Mouse (Mus musculus): ENCODE data around the gene Tiam1. TPM values are rescaled to one million over a fixed set of nuclear protein-coding genes. Genes with fewer than 3 reads are reported as not detected.

The Tiam1 gene
- polyA plus RNA-seq (2014; fragmentation: Nextera tagmentation; extraction: Ambion mirVana) = 16.8 and 18.5 TPM in 2 replicates

- peak; percentile 31 for TF ChIP-seq CTCF (IDR thresholded peaks at IDR 0.05; ENCODE audit: low read depth)
- no peaks in the 10 kb centered on the region for H3K36me3 ChIP-seq (ENCODE audit: insufficient read depth)
- DNase-seq (peak; percentile 99), ATAC-seq (ENCODE audit: insufficient read depth) (peak; percentile 98)
- peak within 1 kb of the TSS; percentile 72 for H3K9ac ChIP-seq
- no peaks in the 10 kb centered on the region for H3K9me3 ChIP-seq (ENCODE audit: low read depth, low read length)
- under 1% methylated on average over 59 of the region's 64 CpGs for WGBS
- H3K4me3 ChIP-seq (ENCODE audit: low read depth, low read length) = peak within 1 kb of the TSS; percentile 62
- peak within 1 kb of the TSS; percentile 87 for H3K27ac ChIP-seq (ENCODE audit: low read depth)
- peak within 1 kb of the TSS; percentile 99 for H3K4me2 ChIP-seq
- H3K4me1 ChIP-seq (ENCODE audit: insufficient read depth) = no peaks in the 10 kb centered on the region
- peaks cover 7% of the 10 kb centered on the region; the same call in 1 of the 2 replicates for H3K27me3 ChIP-seq (ENCODE audit: insufficient read depth, low read length)
Observed at GRCm38 (mm10) chr16:90143760-90144516, at the start of gene Tiam1. Tiam1 (minus strand) TSS chr16:90143769.

- no peak for TF ChIP-seq CTCF (IDR thresholded peaks at IDR 0.05; ENCODE audit: low read depth)
- no peak overlapping the region for H3K4me3 ChIP-seq (ENCODE audit: low read depth, low read length)
- ATAC-seq (ENCODE audit: insufficient read depth) = no peak
- no peak overlapping the region for H3K27ac ChIP-seq (ENCODE audit: low read depth)
- 67% methylated on average over 6 of the region's 6 CpGs for WGBS
- no peak for DNase-seq
- no peaks in the 10 kb centered on the region for H3K4me1 ChIP-seq (ENCODE audit: insufficient read depth)
- no peaks in the 10 kb centered on the region for H3K36me3 ChIP-seq (ENCODE audit: insufficient read depth)
- H3K9ac ChIP-seq = no peak overlapping the region
- H3K9me3 ChIP-seq (ENCODE audit: low read depth, low read length) = no peaks in the 10 kb centered on the region
- no peaks in the 10 kb centered on the region for H3K27me3 ChIP-seq (ENCODE audit: insufficient read depth, low read length)
- no peak overlapping the region for H3K4me2 ChIP-seq
Observed at GRCm38 (mm10) chr16:90191289-90191688, 47.7 kb upstream of the Tiam1 start.

GRCm38 (mm10) chr16:90187453-90187852 is 43.9 kb upstream of the Tiam1 start:
- 16% methylated on average over 13 of the region's 13 CpGs for WGBS
- DNase-seq = peak; percentile 74

GRCm38 (mm10) chr16:90185928-90186588 is 42.5 kb upstream of the Tiam1 start:
- WGBS = 48% methylated on average over 8 of the region's 8 CpGs
- peak; percentile 93 for TF ChIP-seq CTCF (IDR thresholded peaks at IDR 0.05; ENCODE audit: low read depth)
- DNase-seq = peak; percentile 92
- H3K9me3 ChIP-seq (ENCODE audit: low read depth, low read length) = no peaks in the 10 kb centered on the region
- H3K27me3 ChIP-seq (ENCODE audit: insufficient read depth, low read length) = no peaks in the 10 kb centered on the region
- H3K4me2 ChIP-seq = no peak overlapping the region
- H3K27ac ChIP-seq (ENCODE audit: low read depth) = no peak overlapping the region
- peak; percentile 61 for ATAC-seq (ENCODE audit: insufficient read depth)
- no peaks in the 10 kb centered on the region for H3K4me1 ChIP-seq (ENCODE audit: insufficient read depth)
- no peak overlapping the region for H3K4me3 ChIP-seq (ENCODE audit: low read depth, low read length)
- H3K36me3 ChIP-seq (ENCODE audit: insufficient read depth) = no peaks in the 10 kb centered on the region
- H3K9ac ChIP-seq = no peak overlapping the region

More at GRCm38 (mm10) chr16:90187453-90187852, 43.9 kb upstream of the Tiam1 start:
- TF ChIP-seq CTCF (IDR thresholded peaks at IDR 0.05; ENCODE audit: low read depth) = peak; percentile 57
- no peaks in the 10 kb centered on the region for H3K9me3 ChIP-seq (ENCODE audit: low read depth, low read length)
- H3K27ac ChIP-seq (ENCODE audit: low read depth) = no peak overlapping the region
- ATAC-seq (ENCODE audit: insufficient read depth) = peak; percentile 54; the same call in 1 of the 2 replicates
- H3K36me3 ChIP-seq (ENCODE audit: insufficient read depth) = no peaks in the 10 kb centered on the region
- H3K4me2 ChIP-seq = 0 out of 2 replicates have a peak overlapping the region, but pooled peaks have one; percentile 1
- H3K27me3 ChIP-seq (ENCODE audit: insufficient read depth, low read length) = no peaks in the 10 kb centered on the region
- no peaks in the 10 kb centered on the region for H3K4me1 ChIP-seq (ENCODE audit: insufficient read depth)
- H3K4me3 ChIP-seq (ENCODE audit: low read depth, low read length) = no peak overlapping the region
- H3K9ac ChIP-seq = no peak overlapping the region

- Histone ChIP-seq H3K36me3 (ENCODE audit: insufficient read depth) (no peaks in the 10 kb centered on the region), H3K4me2 (no peak overlapping the region), H3K27ac (ENCODE audit: low read depth) (no peak overlapping the region), H3K4me3 (ENCODE audit: low read depth, low read length) (no peak overlapping the region), H3K27me3 (ENCODE audit: insufficient read depth, low read length) (no peaks in the 10 kb centered on the region), H3K4me1 (ENCODE audit: insufficient read depth) (no peaks in the 10 kb centered on the region), H3K9ac (no peak overlapping the region), H3K9me3 (ENCODE audit: low read depth, low read length) (no peaks in the 10 kb centered on the region)
- DNase-seq = no peak
- TF ChIP-seq CTCF (IDR thresholded peaks at IDR 0.05; ENCODE audit: low read depth) = no peak
- ATAC-seq (ENCODE audit: insufficient read depth) = no peak
- 70% methylated on average over 6 of the region's 6 CpGs for WGBS
Observed at GRCm38 (mm10) chr16:90184135-90184534, 40.6 kb upstream of the Tiam1 start.

GRCm38 (mm10) chr16:90181673-90182072 is 38.1 kb upstream of the Tiam1 start:
- no peak overlapping the region for H3K4me2 ChIP-seq
- no peaks in the 10 kb centered on the region for H3K9me3 ChIP-seq (ENCODE audit: low read depth, low read length)
- DNase-seq (no peak), ATAC-seq (ENCODE audit: insufficient read depth) (no peak)
- no peak overlapping the region for H3K9ac ChIP-seq
- H3K36me3 ChIP-seq (ENCODE audit: insufficient read depth) = no peaks in the 10 kb centered on the region
- TF ChIP-seq CTCF (IDR thresholded peaks at IDR 0.05; ENCODE audit: low read depth) = no peak
- no peak overlapping the region for H3K4me3 ChIP-seq (ENCODE audit: low read depth, low read length)
- WGBS = 78% methylated on average over 8 of the region's 8 CpGs
- H3K4me1 ChIP-seq (ENCODE audit: insufficient read depth) = no peaks in the 10 kb centered on the region
- no peaks in the 10 kb centered on the region for H3K27me3 ChIP-seq (ENCODE audit: insufficient read depth, low read length)
- H3K27ac ChIP-seq (ENCODE audit: low read depth) = no peak overlapping the region

GRCm38 (mm10) chr16:90180975-90181374 is 37.4 kb upstream of the Tiam1 start:
- Histone ChIP-seq H3K4me3 (ENCODE audit: low read depth, low read length) (no peak overlapping the region), H3K9me3 (ENCODE audit: low read depth, low read length) (no peaks in the 10 kb centered on the region), H3K27ac (ENCODE audit: low read depth) (no peak overlapping the region), H3K27me3 (ENCODE audit: insufficient read depth, low read length) (no peaks in the 10 kb centered on the region), H3K9ac (no peak overlapping the region), H3K4me1 (ENCODE audit: insufficient read depth) (no peaks in the 10 kb centered on the region), H3K4me2 (no peak overlapping the region), H3K36me3 (ENCODE audit: insufficient read depth) (no peaks in the 10 kb centered on the region)
- no peak for TF ChIP-seq CTCF (IDR thresholded peaks at IDR 0.05; ENCODE audit: low read depth)
- ATAC-seq (ENCODE audit: insufficient read depth) = no peak
- 81% methylated on average over 6 of the region's 6 CpGs for WGBS
- no peak for DNase-seq

Measured in lung, embryonic 14.5 days (tissue).